In genomic region chr8:122763267-122763738, GRCm38 (mm10) we compare ENCODE assay signal across 11 mouse cellular contexts. TPM values are rescaled to one million over a fixed set of nuclear protein-coding genes. Genes with fewer than 3 reads are reported as not detected.
DNase-seq lines count a peak whose midpoint lies in the region; ATAC-seq and TF ChIP-seq lines count a peak whose summit lies in the region.
"Had no signal": no experiment of that assay in that cellular context is flagged by ENCODE, and none has a peak within 500 bp of the region (broad histone marks: within the 10 kb centered on the region; RNA-seq: fewer than 3 reads in every experiment).

No protein-coding gene starts in this region.

- H3K9ac ChIP-seq in heart, embryonic 11.5 days (ENCODE audit: low read depth, low read length) = no peak overlapping the region
- H3K9ac ChIP-seq in heart, postnatal 0 days (replicated peaks; ENCODE audit: low read depth, low read length) = no peak overlapping the region
- H3K9ac ChIP-seq in kidney, embryonic 16.5 days (replicated peaks; ENCODE audit: low read length) = no peak overlapping the region
- H3K9ac ChIP-seq in forebrain, embryonic 11.5 days (ENCODE audit: low read length) = no peak overlapping the region
- H3K9ac ChIP-seq: forebrain, embryonic 12.5 days; limb, embryonic 13.5 days; midbrain, embryonic 12.5 days had no signal

- 64% methylated on average over 14 of the region's 14 CpGs for WGBS in heart, embryonic 11.5 days (ENCODE audit: insufficient replicate concordance)
- WGBS in heart, postnatal 0 days = 66% methylated on average over 14 of the region's 14 CpGs
- WGBS in kidney, embryonic 16.5 days = 81% methylated on average over 14 of the region's 14 CpGs
- WGBS in forebrain, embryonic 11.5 days = 86% methylated on average over 14 of the region's 14 CpGs

- TF ChIP-seq EP300 in heart, postnatal 0 days (IDR thresholded peaks at IDR 0.05; ENCODE audit: low read depth) = no peak

- H3K27ac ChIP-seq in heart, embryonic 11.5 days (ENCODE audit: low read depth, low read length) = no peak overlapping the region
- no peak overlapping the region for H3K27ac ChIP-seq in heart, postnatal 0 days (ENCODE audit: low read depth)
- H3K27ac ChIP-seq in kidney, embryonic 16.5 days (ENCODE audit: low read length) = no peak overlapping the region
- H3K27ac ChIP-seq in forebrain, embryonic 11.5 days (ENCODE audit: low read depth, low read length) = no peak overlapping the region
- H3K27ac ChIP-seq: forebrain, embryonic 12.5 days; limb, embryonic 13.5 days; midbrain, embryonic 12.5 days had no signal

- TF ChIP-seq CTCF in heart, postnatal 0 days (IDR thresholded peaks at IDR 0.05; ENCODE audit: low read depth) = no peak

- DNase-seq in heart, adult 11 months = peak; percentile 97
- DNase-seq in heart, postnatal 0 days (ENCODE audit: low spot score) = no peak
- peak; percentile 65 for DNase-seq in lung, postnatal 36 days
- DNase-seq in cerebellum, adult 18-20 months = no peak
- no peak for DNase-seq in forebrain, embryonic 11.5 days (ENCODE audit: low spot score)

- no peak for ATAC-seq in heart, embryonic 11.5 days (replicated peaks; ENCODE audit: insufficient number of reproducible peaks, low FRiP score, low TSS enrichment)
- peak; percentile 44 for ATAC-seq in activated CD4-positive, CD25-positive, alpha-beta regulatory T cell, adult 4 months
- peak; percentile 8; the same call in 1 of the 2 replicates for ATAC-seq in heart, postnatal 0 days (ENCODE audit: insufficient read depth, low read depth)
- no peak for ATAC-seq in kidney, embryonic 16.5 days (ENCODE audit: low FRiP score, low TSS enrichment)
- no peak for ATAC-seq in forebrain, embryonic 11.5 days (replicated peaks; ENCODE audit: low FRiP score)

- no peaks in the 10 kb centered on the region for H3K9me3 ChIP-seq in heart, embryonic 11.5 days (replicated peaks; ENCODE audit: control insufficient read depth, low read length)
- no peaks in the 10 kb centered on the region for H3K9me3 ChIP-seq in heart, postnatal 0 days (replicated peaks; ENCODE audit: control insufficient read depth, low read length)
- H3K9me3 ChIP-seq in kidney, embryonic 16.5 days (ENCODE audit: low read length) = no peaks in the 10 kb centered on the region
- no peaks in the 10 kb centered on the region for H3K9me3 ChIP-seq in forebrain, embryonic 11.5 days (ENCODE audit: control insufficient read depth, low read length)
- H3K9me3 ChIP-seq: forebrain, embryonic 12.5 days; limb, embryonic 13.5 days; midbrain, embryonic 12.5 days had no signal

- peaks cover 9% of the 10 kb centered on the region for H3K4me1 ChIP-seq in heart, embryonic 11.5 days (ENCODE audit: control insufficient read depth, insufficient read depth, low read length)
- 0 out of 2 replicates have a peak, but pooled peaks cover 4% of the 10 kb centered on the region for H3K4me1 ChIP-seq in heart, postnatal 0 days (ENCODE audit: control insufficient read depth, insufficient read depth)
- H3K4me1 ChIP-seq in kidney, embryonic 16.5 days (ENCODE audit: insufficient read depth, low read length) = no peaks in the 10 kb centered on the region
- no peaks in the 10 kb centered on the region for H3K4me1 ChIP-seq in forebrain, embryonic 11.5 days (replicated peaks; ENCODE audit: control insufficient read depth, insufficient read depth, low read length)
- H3K4me1 ChIP-seq: limb, embryonic 13.5 days had no signal

- no peaks in the 10 kb centered on the region for H3K36me3 ChIP-seq in heart, embryonic 11.5 days (ENCODE audit: control insufficient read depth, insufficient read depth, low read length)
- H3K36me3 ChIP-seq in heart, postnatal 0 days (replicated peaks; ENCODE audit: control insufficient read depth, insufficient read depth, low read length) = no peaks in the 10 kb centered on the region
- H3K36me3 ChIP-seq in kidney, embryonic 16.5 days (ENCODE audit: insufficient read depth, low read length) = no peaks in the 10 kb centered on the region
- no peaks in the 10 kb centered on the region for H3K36me3 ChIP-seq in forebrain, embryonic 11.5 days (ENCODE audit: control insufficient read depth, insufficient read depth, low read length)
- H3K36me3 ChIP-seq: forebrain, embryonic 12.5 days; limb, embryonic 13.5 days; midbrain, embryonic 12.5 days had no signal

- H3K4me2 ChIP-seq in heart, embryonic 11.5 days = no peak overlapping the region
- H3K4me2 ChIP-seq in heart, postnatal 0 days (ENCODE audit: low read depth, low read length) = no peak overlapping the region
- no peak overlapping the region for H3K4me2 ChIP-seq in kidney, embryonic 16.5 days (replicated peaks; ENCODE audit: low read depth, low read length)
- no peak overlapping the region for H3K4me2 ChIP-seq in forebrain, embryonic 11.5 days (ENCODE audit: low read depth, low read length, severe bottlenecking)
- H3K4me2 ChIP-seq: forebrain, embryonic 12.5 days; limb, embryonic 13.5 days; midbrain, embryonic 12.5 days had no signal

- H3K4me3 ChIP-seq in heart, embryonic 11.5 days (ENCODE audit: low read depth, low read length) = no peak overlapping the region
- no peak overlapping the region for H3K4me3 ChIP-seq in heart, postnatal 0 days (ENCODE audit: low read depth, low read length)
- no peak overlapping the region for H3K4me3 ChIP-seq in kidney, embryonic 16.5 days (ENCODE audit: low read length)
- H3K4me3 ChIP-seq in forebrain, embryonic 11.5 days (ENCODE audit: low read depth, low read length) = no peak overlapping the region
- H3K4me3 ChIP-seq: forebrain, embryonic 12.5 days; limb, embryonic 13.5 days; midbrain, embryonic 12.5 days had no signal

- H3K27me3 ChIP-seq in heart, embryonic 11.5 days (ENCODE audit: control insufficient read depth, insufficient read depth, low read length) = peaks cover 8% of the 10 kb centered on the region; the same call in 1 of the 2 replicates
- peaks cover 5% of the 10 kb centered on the region for H3K27me3 ChIP-seq in heart, postnatal 0 days (ENCODE audit: control insufficient read depth, insufficient read depth, low read length)
- no peaks in the 10 kb centered on the region for H3K27me3 ChIP-seq in kidney, embryonic 16.5 days (ENCODE audit: insufficient read depth, low read length)
- no peaks in the 10 kb centered on the region for H3K27me3 ChIP-seq in forebrain, embryonic 11.5 days (ENCODE audit: control insufficient read depth, insufficient read depth, low read length)

RNA-seq across cellular contexts. Expression of gene Acsf3, which starts 12.0 kb away (rescaled TPM):
- polyA plus RNA-seq in heart, embryonic 11.5 days (2014; fragmentation: Nextera tagmentation; extraction: Ambion mirVana) = 15.4 and 17.5 TPM in 2 replicates
- polyA plus RNA-seq in activated CD4-positive, CD25-positive, alpha-beta regulatory T cell, adult 4 months (2017; shearing (Covaris generic)) = 10 to 100 TPM in 1 of 2 experiments, 1 to 10 TPM in 1; 8.0 to 10.2 TPM
- total RNA-seq in heart, postnatal 0 days (2014; rRNA removed; ENCODE audit: low replicate concordance) = 17.7 and 22.6 TPM in 2 replicates
- polyA plus RNA-seq in heart, postnatal 0 days (2015; fragmentation: Nextera tagmentation; extraction: Ambion mirVana) = 18.1 and 19.3 TPM in 2 replicates
- polyA plus RNA-seq in kidney, embryonic 16.5 days (2015; fragmentation: Nextera tagmentation; extraction: Ambion mirVana) = 22.7 and 22.9 TPM in 2 replicates
- 15.6 and 16.3 TPM in 2 replicates for polyA plus RNA-seq in forebrain, embryonic 11.5 days (2014; fragmentation: Nextera tagmentation; extraction: Ambion mirVana)

Comparison
In these comparisons a context has a peak if more than half of its experiments do, and no peak if none do; other contexts are left out.
1. DNase-seq: peak in heart, adult 11 months (single experiment) and lung, postnatal 36 days (single experiment); none in heart, postnatal 0 days (single experiment), cerebellum, adult 18-20 months (0 of 2) and forebrain, embryonic 11.5 days (single experiment).
2. ATAC-seq: peak in activated CD4-positive, CD25-positive, alpha-beta regulatory T cell, adult 4 months (single experiment) and heart, postnatal 0 days (single experiment); none in heart, embryonic 11.5 days (single experiment), kidney, embryonic 16.5 days (single experiment) and forebrain, embryonic 11.5 days (single experiment).